Mouse (Mus musculus): ENCODE results near the gene Peg12.

DNA sequence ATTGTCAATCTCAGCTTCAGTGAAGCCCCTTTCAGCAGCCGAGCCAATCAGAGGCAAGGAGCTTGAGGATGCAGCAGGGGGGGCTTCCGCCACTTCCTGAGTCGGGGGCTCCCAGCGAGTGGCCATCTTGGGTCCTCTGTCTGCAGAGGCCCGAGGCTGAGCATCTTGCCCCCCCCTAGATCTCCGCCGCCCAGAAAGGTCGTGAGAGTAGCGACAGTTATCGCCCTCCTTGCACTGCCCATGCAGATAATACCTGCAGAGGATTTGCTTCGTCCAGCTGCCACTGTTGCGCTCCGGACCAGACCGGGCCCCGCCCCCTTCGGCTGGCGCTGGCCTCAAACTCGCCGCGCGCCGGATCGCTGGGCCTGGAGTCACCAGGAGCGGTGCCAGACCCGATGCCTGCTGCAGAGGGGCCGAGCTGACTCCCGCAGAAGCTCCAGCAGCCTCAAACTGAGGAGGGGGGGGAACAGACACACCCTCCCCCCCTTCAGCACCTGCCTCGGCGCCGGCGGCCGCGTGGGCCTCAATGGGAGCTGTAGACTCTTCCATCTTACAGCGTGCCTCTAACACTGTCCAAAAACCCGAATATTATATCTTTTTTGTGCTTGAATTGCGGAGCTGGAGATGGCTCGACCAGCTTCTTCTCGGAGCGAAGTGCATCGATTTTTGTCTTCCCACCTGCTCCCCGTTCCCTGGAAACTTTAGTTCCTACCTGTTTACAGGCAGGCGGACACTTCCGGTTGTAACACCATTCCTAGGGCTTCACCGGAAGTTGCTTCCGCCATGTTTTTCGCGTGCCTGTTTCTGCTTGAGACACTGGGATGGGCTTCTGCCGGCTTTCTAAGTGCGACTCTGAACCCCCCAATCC, 44.6 kb downstream of the Peg12 start, which contains the start of gene Mkrn3:
- TF ChIP-seq CTCF (IDR thresholded peaks at IDR 0.05; ENCODE audit: low read depth, low read length) (no peak), EP300 (IDR thresholded peaks at IDR 0.05; ENCODE audit: insufficient read depth, low read depth, low read length) (0 out of 2 replicates have a peak, but pooled peaks have one; percentile 34), POLR2A (IDR thresholded peaks at IDR 0.05; ENCODE audit: insufficient read depth, low read length) (peak; percentile 50)

Measured in ES-Bruce4 (cell line).